Mouse (Mus musculus) cortical plate, adult 2 months (tissue): ENCODE data around the gene Gripap1.

ENCODE experiments used
- CTCF ChIP-seq: fragments of 200-500 bp; IDR thresholded peaks from 2 replicates; pipeline ENCODE4 v1.5.1; 2011; ENCODE audit warnings: mild to moderate bottlenecking, control low read depth, low read length; ENCODE audit not compliant: insufficient read depth; ENCODE audit errors: extremely low read depth
- POLR2A ChIP-seq: fragments of 200-500 bp; IDR thresholded peaks from 2 replicates; pipeline ENCODE4 v1.6.1; 2011; ENCODE audit warnings: mild to moderate bottlenecking, low read length, control low read depth; ENCODE audit not compliant: insufficient read depth; ENCODE audit errors: extremely low read depth

GRCm38 (mm10) chrX:7864551-7864950 lies 75.0 kb downstream of the Gripap1 start:
- TF ChIP-seq CTCF (no peak), POLR2A (no peak)
